Mouse (Mus musculus) CH12.LX (cell line): ENCODE data around the gene Nhsl2. TPM values are rescaled to one million over a fixed set of nuclear protein-coding genes. Genes with fewer than 3 reads are reported as not detected.

ENCODE experiments used
- DNase-seq: peaks from one replicate; pipeline ENCODE4 v3.0.0-alpha.2; 2013; ENCODE audit errors: extremely low read depth
- H3K27ac ChIP-seq: 2 replicates; pipeline ENCODE4 v1.5.1; 2012; ENCODE audit warnings: low read depth, mild to moderate bottlenecking, control low read depth, moderate library complexity; ENCODE audit not compliant: insufficient read depth
- H3K27me3 ChIP-seq: replicated peaks from 2 replicates; pipeline ENCODE3; 2012; ENCODE audit warnings: inconsistent platforms
- H3K36me3 ChIP-seq, 2 experiments: replicated peaks in 1 of 2; 2 replicates each; pipeline versions ENCODE3 to v1.6.1; 2012; ENCODE audit warnings: inconsistent platforms in 1 of 2, low read length in 1 of 2, mild to moderate bottlenecking in 1 of 2, mixed read lengths in 1 of 2, moderate library complexity in 1 of 2; ENCODE audit not compliant: control insufficient read depth in 1 of 2, insufficient read depth in 1 of 2
- H3K4me1 ChIP-seq, 2 experiments: 2 replicates each; pipeline ENCODE4 v1.6.1; 2012; ENCODE audit warnings: inconsistent platforms in 1 of 2, moderate library complexity in 1 of 2; ENCODE audit not compliant: insufficient read depth in 2 of 2, control insufficient read depth in 1 of 2
- H3K4me2 ChIP-seq: 2 replicates; pipeline ENCODE4 v1.6.1; 2012; ENCODE audit warnings: low read depth, mild to moderate bottlenecking, control low read depth; ENCODE audit not compliant: poor library complexity, insufficient read depth, severe bottlenecking
- H3K4me3 ChIP-seq, 3 experiments: fragments of 150-350 bp in 1 of 3; sonication (generic) in 1 of 3; replicated peaks in 1 of 3; 2 replicates each; pipeline versions ENCODE3 to v1.5.1; 2011 to 2012; ENCODE audit warnings: low read depth in 2 of 3, low read length in 2 of 3, mild to moderate bottlenecking in 2 of 3, moderate library complexity in 2 of 3, control low read depth in 1 of 3, improper control_type of control experiment in 1 of 3, inconsistent platforms in 1 of 3, mixed read lengths in 1 of 3; ENCODE audit not compliant: poor library complexity in 1 of 3
- H3K79me2 ChIP-seq: replicated peaks from 2 replicates; pipeline ENCODE4 v1.6.1; 2012; ENCODE audit warnings: mild to moderate bottlenecking, moderate library complexity; ENCODE audit not compliant: control insufficient read depth, poor library complexity, insufficient read depth, severe bottlenecking; ENCODE audit errors: extremely low read depth
- H3K9ac ChIP-seq: 2 replicates; pipeline ENCODE4 v1.6.1; 2012; ENCODE audit warnings: low read depth, mild to moderate bottlenecking, control low read depth, moderate library complexity; ENCODE audit not compliant: insufficient read depth
- H3K9me3 ChIP-seq: replicated peaks from 2 replicates; pipeline ENCODE3; 2012; ENCODE audit warnings: low read length, inconsistent platforms, mixed read lengths
- BHLHE40 ChIP-seq: IDR thresholded peaks from 2 replicates; pipeline ENCODE4 v1.6.1; 2011; ENCODE audit warnings: mild to moderate bottlenecking, low read depth, low read length, improper control_type of control experiment
- CHD1 ChIP-seq: IDR thresholded peaks from 2 replicates; pipeline ENCODE4 v1.6.1; 2012; ENCODE audit warnings: low read depth, low read length, improper control_type of control experiment, inconsistent platforms
- CHD2 ChIP-seq: IDR thresholded peaks from 2 replicates; pipeline ENCODE4 v1.6.1; 2011; ENCODE audit warnings: low read length, improper control_type of control experiment
- CTCF ChIP-seq, 2 experiments: IDR thresholded peaks in 1 of 2; conservative IDR thresholded peaks in 1 of 2; 2 replicates each; pipeline ENCODE4 v1.5.1; 2011 to 2012; ENCODE audit warnings: low read depth in 2 of 2, low read length in 2 of 2, improper control_type of control experiment in 1 of 2, inconsistent platforms in 1 of 2, mild to moderate bottlenecking in 1 of 2, moderate library complexity in 1 of 2
- EP300 ChIP-seq: IDR thresholded peaks from 2 replicates; pipeline ENCODE4 v1.6.1; 2011; ENCODE audit warnings: low read length, improper control_type of control experiment
- JUN ChIP-seq: IDR thresholded peaks from 2 replicates; pipeline ENCODE4 v1.6.1; 2011; ENCODE audit warnings: low read depth, mild to moderate bottlenecking, low read length, improper control_type of control experiment, moderate library complexity; ENCODE audit not compliant: insufficient read depth
- JUND ChIP-seq: conservative IDR thresholded peaks from 2 replicates; pipeline ENCODE4 v1.6.1; 2011; ENCODE audit warnings: low read depth, low read length, improper control_type of control experiment
- KAT2A ChIP-seq: IDR thresholded peaks from 2 replicates; pipeline ENCODE4 v1.6.1; 2012; ENCODE audit warnings: low read length, improper control_type of control experiment, inconsistent platforms; ENCODE audit not compliant: insufficient replicate concordance
- MAFK ChIP-seq: IDR thresholded peaks from 2 replicates; pipeline ENCODE4 v1.6.1; 2011; ENCODE audit warnings: low read length, improper control_type of control experiment; ENCODE audit not compliant: insufficient replicate concordance
- MAX ChIP-seq: IDR thresholded peaks from 2 replicates; pipeline ENCODE4 v1.6.1; 2011; ENCODE audit warnings: low read length, improper control_type of control experiment
- MEF2A ChIP-seq: IDR thresholded peaks from 2 replicates; pipeline ENCODE4 v1.6.1; 2014; ENCODE audit warnings: low read depth, mild to moderate bottlenecking, inconsistent platforms, low read length, improper control_type of control experiment, borderline replicate concordance
- MYC ChIP-seq: IDR thresholded peaks from 2 replicates; pipeline ENCODE4 v1.6.1; 2011; ENCODE audit warnings: low read depth, mild to moderate bottlenecking, improper control_type of control experiment, low read length
- NELFE ChIP-seq: IDR thresholded peaks from 2 replicates; pipeline ENCODE4 v1.6.1; 2011; ENCODE audit warnings: low read depth, low read length, improper control_type of control experiment
- POLR2A ChIP-seq: IDR thresholded peaks from 2 replicates; pipeline ENCODE4 v1.6.1; 2011; ENCODE audit warnings: low read depth, mild to moderate bottlenecking, improper control_type of control experiment, low read length
- POLR2AphosphoS2 ChIP-seq: IDR thresholded peaks from 2 replicates; pipeline ENCODE4 v1.6.1; 2011; ENCODE audit warnings: low read depth, low read length, improper control_type of control experiment
- RAD21 ChIP-seq: IDR thresholded peaks from 2 replicates; pipeline ENCODE4 v1.6.1; 2011; ENCODE audit warnings: low read depth, mild to moderate bottlenecking, low read length, improper control_type of control experiment, moderate library complexity
- RCOR1 ChIP-seq: conservative IDR thresholded peaks from 2 replicates; pipeline ENCODE4 v1.6.1; 2012; ENCODE audit warnings: low read depth, mild to moderate bottlenecking, inconsistent platforms, low read length, improper control_type of control experiment
- SIN3A ChIP-seq: IDR thresholded peaks from 2 replicates; pipeline ENCODE4 v1.6.1; 2012; ENCODE audit warnings: low read length, improper control_type of control experiment, inconsistent platforms
- TBP ChIP-seq: conservative IDR thresholded peaks from 2 replicates; pipeline ENCODE4 v1.6.1; 2011; ENCODE audit warnings: low read depth, low read length, improper control_type of control experiment
- UBTF ChIP-seq: IDR thresholded peaks from 2 replicates; pipeline ENCODE4 v1.6.1; 2012; ENCODE audit warnings: low read depth, mild to moderate bottlenecking, inconsistent platforms, low read length, improper control_type of control experiment, moderate library complexity
- USF1 ChIP-seq: IDR thresholded peaks from 2 replicates; pipeline ENCODE4 v1.6.1; 2014; ENCODE audit warnings: low read depth, mild to moderate bottlenecking, inconsistent platforms, low read length, improper control_type of control experiment
- USF2 ChIP-seq: conservative IDR thresholded peaks from 2 replicates; pipeline ENCODE4 v1.6.1; 2011; ENCODE audit warnings: low read depth, low read length, improper control_type of control experiment
- ZC3H11A ChIP-seq: IDR thresholded peaks from 2 replicates; pipeline ENCODE4 v1.6.1; 2012; ENCODE audit warnings: low read depth, mild to moderate bottlenecking, inconsistent platforms, low read length, improper control_type of control experiment
- dilution Hi-C: fragments of 300-500 bp; cut with MboI; formaldehyde crosslinking; loops from 2 replicates; pipeline ENCODE4 v1.14.3; 2020; ENCODE audit warnings: low sequenced_read_pairs; ENCODE audit not compliant: extremely low pct_unique_long_range_greater_than_20kb, extremely low pct_ligation_motif_present
- in situ Hi-C: fragments of 300-500 bp; cut with MboI; formaldehyde crosslinking; loops from 3 replicates; pipeline ENCODE4 v1.14.3; 2019; ENCODE audit warnings: low sequenced_read_pairs, low pct_ligation_motif_present, low pct_unique_long_range_greater_than_20kb, mixed read lengths
- polyA plus RNA-seq: library from polyadenylated mRNA; unstranded; fragments of >175 nt; gene quantifications from 2 replicates; pipeline ENCODE4 v1.2.1, GENCODE M21; 2012; ENCODE audit warnings: low read depth; ENCODE audit not compliant: insufficient read length
- total RNA-seq, 2 experiments: library from RNA; depleted of rRNA; stranded (reverse); fragments of 300-350 nt in 1 of 2; fragments of >200 nt in 1 of 2; gene quantifications; 2 replicates each; pipeline ENCODE4 v1.2.3; 2012 to 2014

Nhsl2 gene
- total and polyA plus RNA-seq, 3 experiments, result 0.10 to 0.17 TPM; not detected in 1

DNA sequence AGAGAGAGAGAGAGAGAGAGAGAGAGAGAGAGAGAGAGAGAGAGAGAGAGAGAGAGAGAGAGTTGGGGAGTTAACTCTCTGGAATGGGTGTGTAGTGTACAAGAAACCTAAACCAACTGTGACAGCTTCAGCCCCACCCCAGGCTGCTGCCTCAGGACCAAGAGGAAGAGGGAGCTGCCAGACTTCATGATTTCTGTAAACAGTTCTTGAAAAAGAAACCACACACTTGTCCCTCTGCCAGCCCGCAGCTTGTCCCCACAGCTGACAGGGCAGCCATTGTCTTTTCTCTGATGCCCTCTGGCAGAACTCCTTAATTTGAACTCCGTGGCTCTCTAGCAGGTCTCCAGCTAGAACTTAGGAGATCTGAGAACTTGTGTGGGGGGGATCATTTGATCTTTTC lies 211.7 kb downstream of the Nhsl2 start:
- H3K36me3 ChIP-seq, result no peaks in the 10 kb centered on the region
- H3K9me3 ChIP-seq, result no peaks in the 10 kb centered on the region
- H3K27ac ChIP-seq, result no peak overlapping the region
- H3K4me2 ChIP-seq, result no peak overlapping the region
- in situ Hi-C loops (loop anchor here (25.0 kb wide), 1 partner anchor 99 kb away; no protein-coding TSS in a partner anchor), dilution Hi-C loops (no loop called here)
- H3K4me3 ChIP-seq, result no peak overlapping the region
- no peak overlapping the region for H3K9ac ChIP-seq
- no peaks in the 10 kb centered on the region for H3K27me3 ChIP-seq
- peaks cover 0 to 16% of the 10 kb centered on the region in 2 experiments; a peak in 2 of 4 replicates for H3K4me1 ChIP-seq
- TF ChIP-seq JUN, result no peak
- TF ChIP-seq JUND, result no peak
- TF ChIP-seq UBTF, result no peak
- no peak for TF ChIP-seq USF1
- no peak for TF ChIP-seq ZC3H11A
- TF ChIP-seq KAT2A, result no peak
- no peak for TF ChIP-seq SIN3A
- no peak for TF ChIP-seq POLR2AphosphoS2
- TF ChIP-seq CHD2, result no peak
- TF ChIP-seq MEF2A, result no peak
- no peak for TF ChIP-seq USF2
- no peak for TF ChIP-seq CHD1
- TF ChIP-seq MAFK, result no peak
- TF ChIP-seq RAD21, result no peak
- no peak for TF ChIP-seq CTCF (conservative IDR thresholded peaks at IDR 0.05 in 1 of 2, IDR thresholded peaks at IDR 0.05 in 1 of 2; ENCODE audit: low read depth in 2 of 2, low read length in 2 of 2)
- no peak for TF ChIP-seq EP300
- no peak for TF ChIP-seq RCOR1
- no peak for TF ChIP-seq POLR2A
- no peak for DNase-seq
- H3K79me2 ChIP-seq, result no peaks in the 10 kb centered on the region

DNA sequence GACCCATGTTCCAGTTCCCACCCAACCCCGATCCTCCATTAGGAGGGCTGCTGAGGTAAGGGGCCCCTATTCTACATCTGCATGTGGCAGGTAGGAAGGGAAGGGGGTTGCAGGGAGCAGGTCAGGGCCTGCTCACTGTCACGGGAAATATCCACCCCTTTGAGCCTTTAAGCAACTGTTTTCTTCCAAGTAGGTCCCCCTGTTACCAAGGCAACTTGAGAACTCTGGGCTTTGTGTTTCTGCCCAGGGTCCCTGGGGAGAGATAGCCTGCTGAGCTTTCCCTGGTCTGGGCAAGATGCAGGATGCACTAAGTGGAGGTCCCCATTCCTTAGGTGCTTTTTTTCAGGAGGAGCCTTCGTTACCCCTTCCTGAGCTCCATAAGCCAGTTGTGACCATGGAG lies 214.9 kb downstream of the Nhsl2 start:
- Histone ChIP-seq H3K36me3 (no peaks in the 10 kb centered on the region), H3K27ac (no peak overlapping the region), H3K4me1 (peaks cover 0 to 18% of the 10 kb centered on the region in 2 experiments; a peak in 2 of 4 replicates), H3K9me3 (no peaks in the 10 kb centered on the region), H3K4me2 (no peak overlapping the region), H3K27me3 (no peaks in the 10 kb centered on the region), H3K4me3 (no peak overlapping the region), H3K79me2 (no peaks in the 10 kb centered on the region), H3K9ac (no peak overlapping the region)
- in situ Hi-C loops, result loop anchor here (25.0 kb wide), 1 partner anchor 102 kb away; no protein-coding TSS in a partner anchor
- dilution Hi-C loops, result no loop called here
- TF ChIP-seq TBP (no peak), SIN3A (no peak), MYC (no peak), UBTF (no peak), RAD21 (no peak), CTCF (conservative IDR thresholded peaks at IDR 0.05 in 1 of 2, IDR thresholded peaks at IDR 0.05 in 1 of 2; ENCODE audit: low read depth in 2 of 2, low read length in 2 of 2) (no peak), BHLHE40 (no peak), MAX (no peak), MAFK (no peak), NELFE (no peak), JUND (no peak)
- no peak for DNase-seq
